Mouse (Mus musculus): ENCODE measurements around the gene Ccdc74a.

GRCm38 (mm10) chr16:17652607-17653006, 6.3 kb downstream of the Ccdc74a start:
- TF ChIP-seq POLR2A (IDR thresholded peaks at IDR 0.05; ENCODE audit: insufficient read depth, low read depth, low read length), result no peak
- no peak for TF ChIP-seq CTCF (IDR thresholded peaks at IDR 0.05; ENCODE audit: insufficient read depth, low read depth, low read length)
